Mouse (Mus musculus) small intestine, adult 2 months (tissue): ENCODE data around the gene Asb13. TPM values are rescaled to one million over a fixed set of nuclear protein-coding genes. Genes with fewer than 3 reads are reported as not detected.

Experiments used
- H3K27ac ChIP-seq: fragments of 200-500 bp; 2 replicates; pipeline ENCODE4 v1.5.1; 2012; ENCODE audit warnings: low read depth, low read length, control low read depth, inconsistent platforms; ENCODE audit not compliant: insufficient read depth
- H3K27me3 ChIP-seq: fragments of 200-500 bp; 2 replicates; pipeline ENCODE4 v1.6.1; 2012; ENCODE audit warnings: mild to moderate bottlenecking, moderate library complexity, low read length, inconsistent platforms; ENCODE audit not compliant: control insufficient read depth, insufficient read depth
- H3K36me3 ChIP-seq: fragments of 200-500 bp; 2 replicates; pipeline ENCODE4 v1.6.1; 2012; ENCODE audit warnings: mild to moderate bottlenecking, low read length, control low read depth, inconsistent platforms; ENCODE audit not compliant: control insufficient read depth, insufficient read depth
- H3K4me1 ChIP-seq: fragments of 200-500 bp; 2 replicates; pipeline ENCODE4 v1.6.1; 2012; ENCODE audit warnings: low read length, inconsistent platforms, mixed read lengths; ENCODE audit not compliant: control insufficient read depth, insufficient read depth, insufficient read length
- H3K4me3 ChIP-seq: fragments of 200-500 bp; 2 replicates; pipeline ENCODE4 v1.5.1; 2012; ENCODE audit warnings: low read depth, mild to moderate bottlenecking, control low read depth, inconsistent platforms, low read length, moderate library complexity
- CTCF ChIP-seq: fragments of 200-500 bp; IDR thresholded peaks from 2 replicates; pipeline ENCODE4 v1.5.1; 2012; ENCODE audit warnings: low read depth, mild to moderate bottlenecking, control low read depth, inconsistent platforms, low read length, moderate library complexity, mixed read lengths; ENCODE audit not compliant: insufficient replicate concordance, insufficient read length; ENCODE audit errors: extremely low read depth
- POLR2A ChIP-seq: fragments of 200-500 bp; IDR thresholded peaks from 2 replicates; pipeline ENCODE4 v1.6.1; 2012; ENCODE audit warnings: low read depth, mild to moderate bottlenecking, control low read depth, inconsistent platforms, low read length, moderate library complexity
- WGBS: fragments of 180-500 bp; shearing (Covaris S2); methylation state at CpG from one replicate; pipeline ENCODE4 v1.1.7; 2018; 5-methylcytosine and 5-hydroxymethylcytosine counted together
- polyA plus RNA-seq: library from polyadenylated mRNA; depleted of rRNA; stranded (reverse); fragments of >200 nt; gene quantifications from 2 replicates; pipeline ENCODE4 v1.2.3, GENCODE M21; 2012; rRNA removed

The Asb13 gene
- polyA plus RNA-seq: 6.7 and 15.9 TPM in 2 replicates

DNA sequence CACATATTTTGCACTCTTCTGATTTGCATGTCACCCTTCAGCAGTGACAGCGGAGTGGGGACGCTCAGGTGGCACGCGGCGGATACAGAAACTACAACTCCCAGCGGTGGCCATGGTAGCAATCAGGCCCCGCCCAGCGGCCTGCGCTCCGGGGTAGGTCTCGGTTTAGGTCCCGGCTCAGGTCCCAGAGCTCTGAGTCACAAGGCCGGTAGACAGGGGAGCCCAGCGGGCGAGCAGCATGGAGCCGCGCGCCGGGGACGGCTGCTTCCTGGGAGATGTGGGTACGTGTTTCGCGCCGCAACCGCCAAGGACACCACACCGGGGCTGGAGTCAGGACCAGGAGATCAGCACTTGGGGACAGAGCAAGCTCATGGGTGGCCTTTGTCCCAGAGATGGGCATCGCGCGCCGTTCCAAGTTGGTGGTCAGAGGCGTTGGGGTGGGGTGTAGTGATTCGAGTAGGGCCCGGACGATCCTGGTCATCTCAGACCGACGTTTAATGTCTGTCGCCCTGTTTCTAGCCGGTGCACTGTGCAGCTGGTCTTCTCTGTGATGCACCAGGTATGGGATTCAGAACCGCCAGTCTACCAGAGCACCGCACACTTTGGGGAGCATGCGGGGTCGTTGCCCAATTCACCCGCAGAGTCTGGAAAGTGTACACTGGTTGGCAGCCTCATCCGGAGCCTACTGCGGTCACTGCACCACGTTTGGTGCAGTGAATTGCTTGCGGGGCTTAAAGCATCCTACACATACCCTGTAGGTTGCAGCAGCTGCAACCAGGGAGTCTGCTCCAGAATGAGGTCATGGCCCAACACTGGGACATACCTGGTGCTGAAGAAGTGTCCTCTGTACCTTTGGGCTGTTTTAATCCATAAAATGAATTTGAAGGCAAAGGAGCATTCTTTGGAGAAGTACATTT lies at the start of gene Asb13:
Gene Asb13 (plus strand): TSS at position 138 of the 917 bp plus-strand sequence.
- Histone ChIP-seq H3K4me3 (peak within 1 kb of the TSS; percentile 88), H3K27me3 (no peaks in the 10 kb centered on the region), H3K36me3 (no peaks in the 10 kb centered on the region), H3K4me1 (peaks cover 2% of the 10 kb centered on the region; the same call in 1 of the 2 replicates), H3K27ac (peak within 1 kb of the TSS; percentile 32; the same call in 1 of the 2 replicates)
- under 1% methylated on average over 47 of the region's 47 CpGs for WGBS
- TF ChIP-seq CTCF (peak; percentile 13; the same call in 1 of the 2 replicates), POLR2A (peak; percentile 95)

DNA sequence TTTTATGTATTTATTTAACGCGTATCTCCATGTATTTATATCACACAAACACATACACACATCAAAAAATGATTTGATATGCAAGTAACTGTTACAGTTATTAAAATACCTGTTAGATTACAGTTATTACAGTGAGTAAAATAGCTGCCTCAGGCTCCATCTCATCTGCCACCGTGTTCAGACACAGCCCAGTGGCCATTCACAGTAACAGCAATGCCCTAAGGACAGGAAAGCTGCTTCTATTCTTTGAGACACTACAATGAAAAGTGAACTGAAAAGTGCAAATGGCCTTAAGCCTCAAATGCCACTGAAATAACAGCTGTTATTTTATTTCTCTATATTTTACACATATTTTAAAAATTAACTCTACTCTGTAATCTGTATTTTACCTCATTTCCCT lies 43.0 kb upstream of the Asb13 start:
- 91% methylated on average over 3 of the region's 3 CpGs for WGBS
- H3K36me3 ChIP-seq: peaks cover 41% of the 10 kb centered on the region
- TF ChIP-seq POLR2A (no peak), CTCF (peak; percentile 24; the same call in 1 of the 2 replicates)
- no peaks in the 10 kb centered on the region for H3K4me1 ChIP-seq
- H3K4me3 ChIP-seq: no peak overlapping the region
- no peaks in the 10 kb centered on the region for H3K27me3 ChIP-seq
- H3K27ac ChIP-seq: no peak overlapping the region

DNA sequence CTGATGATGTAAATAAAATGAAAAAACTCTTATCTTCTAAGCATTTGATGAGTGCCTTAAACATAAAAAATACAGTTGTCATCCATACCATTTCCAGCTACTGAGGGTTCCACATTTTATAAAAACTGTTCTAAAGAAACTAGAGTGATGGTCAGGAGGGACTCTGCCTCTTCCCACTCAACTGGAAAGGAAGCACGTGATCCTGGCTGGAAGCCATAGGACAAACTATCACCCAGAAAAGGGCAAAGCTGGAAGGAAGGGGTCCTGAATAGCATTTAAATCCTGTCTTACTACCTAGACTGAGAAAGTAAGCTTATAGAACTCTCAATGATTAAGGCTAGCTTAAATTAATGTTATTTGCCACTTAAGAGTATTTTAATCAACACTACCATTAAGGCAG lies 39.5 kb upstream of the Asb13 start:
- Histone ChIP-seq H3K4me1 (no peaks in the 10 kb centered on the region), H3K27me3 (no peaks in the 10 kb centered on the region), H3K27ac (no peak overlapping the region), H3K36me3 (peaks cover 46% of the 10 kb centered on the region), H3K4me3 (no peak overlapping the region)
- WGBS: 86% methylated on average over 1 of the region's 1 CpGs
- TF ChIP-seq POLR2A: no peak
- no peak for TF ChIP-seq CTCF

DNA sequence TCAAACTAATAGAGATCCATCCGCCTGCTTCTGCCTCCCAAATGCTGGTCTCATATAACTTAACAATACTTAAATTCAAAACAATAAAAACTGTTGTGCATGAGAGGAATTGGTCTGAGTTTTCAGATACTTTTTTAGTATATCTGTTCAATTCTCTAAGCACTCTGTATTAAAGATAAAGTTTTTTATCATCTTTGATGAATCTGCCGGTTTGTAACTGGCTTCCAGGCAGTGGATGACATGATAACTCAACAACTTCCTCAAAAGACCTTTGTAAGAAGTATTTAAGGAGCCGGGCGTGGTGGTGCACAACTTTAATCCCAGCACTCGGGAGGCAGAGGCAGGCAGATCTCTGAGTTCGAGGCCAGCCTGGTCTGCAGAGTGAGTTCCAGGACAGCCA lies 37.6 kb upstream of the Asb13 start:
- TF ChIP-seq CTCF (no peak), POLR2A (no peak)
- Histone ChIP-seq H3K27me3 (no peaks in the 10 kb centered on the region), H3K36me3 (peaks cover 37% of the 10 kb centered on the region), H3K27ac (no peak overlapping the region), H3K4me3 (no peak overlapping the region), H3K4me1 (no peaks in the 10 kb centered on the region)
- WGBS: 89% methylated on average over 6 of the region's 6 CpGs

DNA sequence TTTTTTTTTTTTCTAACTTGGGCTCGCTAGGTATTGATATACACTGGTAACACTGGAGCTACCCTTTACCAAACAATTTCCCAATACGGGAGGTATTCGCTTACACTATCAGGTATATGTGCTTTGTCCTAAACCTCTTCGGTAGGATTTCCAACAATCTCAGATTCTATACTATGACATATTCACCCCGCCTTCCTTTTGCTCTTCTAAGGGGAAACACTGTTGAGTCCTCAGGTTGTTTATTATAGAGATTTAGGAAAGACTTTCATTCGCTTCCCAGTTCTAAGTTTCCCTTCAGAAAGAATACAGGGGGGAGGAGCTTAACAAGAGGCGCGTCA lies 24.1 kb upstream of the Asb13 start:
- TF ChIP-seq CTCF (no peak), POLR2A (no peak)
- Histone ChIP-seq H3K36me3 (no peaks in the 10 kb centered on the region), H3K4me3 (peak overlapping the region; percentile 84), H3K4me1 (no peaks in the 10 kb centered on the region), H3K27ac (no peak overlapping the region), H3K27me3 (no peaks in the 10 kb centered on the region)
- 8% methylated on average over 8 of the region's 8 CpGs for WGBS

DNA sequence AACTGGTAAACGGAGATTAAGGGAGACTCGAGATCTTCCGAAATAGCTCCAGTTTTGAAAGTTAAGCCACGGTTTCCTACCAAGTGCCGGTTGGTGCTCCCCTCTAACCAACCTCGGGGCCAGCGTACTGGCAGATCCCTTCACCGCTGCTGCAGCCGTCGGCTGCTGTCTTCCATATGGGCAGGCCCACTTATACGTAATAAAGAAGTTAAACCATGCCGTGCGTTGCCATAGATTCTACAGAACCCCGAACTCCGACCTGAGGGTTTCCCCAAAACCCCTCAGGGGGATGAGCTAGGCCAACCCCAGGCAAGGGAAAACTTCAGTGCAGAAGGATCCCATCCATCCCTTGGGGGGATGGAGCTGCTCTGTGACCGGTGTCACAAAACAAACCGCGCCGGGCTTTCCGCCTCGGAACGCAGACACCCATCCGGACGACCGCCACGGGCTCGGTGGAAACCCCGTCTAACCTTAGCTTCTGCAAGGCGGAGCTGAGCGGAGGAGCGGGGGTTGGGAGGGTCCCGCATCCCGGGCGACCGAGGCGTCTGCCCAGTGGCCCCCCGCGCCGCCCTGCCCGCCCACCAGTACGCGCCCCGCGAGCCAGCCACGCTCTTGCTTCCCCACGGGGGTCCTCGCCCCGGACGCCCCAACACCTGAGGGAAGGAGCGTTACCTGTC lies 23.6 kb upstream of the Asb13 start:
- Histone ChIP-seq H3K36me3 (no peaks in the 10 kb centered on the region), H3K4me3 (peak overlapping the region; percentile 84), H3K27me3 (no peaks in the 10 kb centered on the region), H3K4me1 (no peaks in the 10 kb centered on the region), H3K27ac (peak overlapping the region; percentile 58)
- no peak for TF ChIP-seq POLR2A
- no peak for TF ChIP-seq CTCF
- under 1% methylated on average over 50 of the region's 50 CpGs for WGBS
